11 mouse cellular contexts compared by ENCODE assay signal in the genomic region with DNA sequence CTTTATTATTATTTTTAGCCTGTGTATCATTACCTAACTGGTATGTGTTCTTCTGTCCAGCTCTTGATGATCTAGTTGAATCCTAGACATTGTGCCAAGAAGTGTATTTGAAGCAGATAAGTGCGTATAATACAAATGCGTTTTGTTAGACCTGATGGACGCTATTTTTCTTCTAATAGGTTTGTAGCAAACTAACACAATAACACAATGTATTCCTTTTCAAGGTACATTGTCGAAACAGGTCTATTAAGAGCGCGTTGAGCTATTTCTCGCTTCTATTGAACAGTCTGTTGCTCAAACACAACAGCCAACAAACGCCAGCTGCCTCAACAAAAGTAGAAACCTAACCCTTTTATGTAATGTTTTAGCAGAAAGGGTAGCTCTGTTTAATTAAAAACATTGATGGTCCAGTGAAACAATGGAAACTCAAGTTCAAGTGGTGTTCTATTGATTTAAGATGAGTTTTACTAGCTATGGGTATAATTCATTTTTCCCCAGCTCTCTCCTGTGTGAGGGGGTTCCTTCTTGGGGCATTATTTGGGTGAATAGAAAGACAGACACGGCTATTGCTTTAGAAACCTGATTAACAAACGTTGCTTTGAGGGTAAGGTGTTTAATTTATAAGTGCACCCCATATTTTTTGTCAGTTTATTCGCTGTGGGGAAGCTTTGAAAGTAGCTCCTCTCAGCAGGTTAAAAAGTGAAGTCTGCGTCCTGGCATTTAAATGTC. TPM values are rescaled to one million over a fixed set of nuclear protein-coding genes. Genes with fewer than 3 reads are reported as not detected.
DNase-seq lines count a peak whose midpoint lies in the region; ATAC-seq and TF ChIP-seq lines count a peak whose summit lies in the region.
"Had no signal": no experiment of that assay in that cellular context is flagged by ENCODE, and none has a peak within 500 bp of the region (broad histone marks: within the 10 kb centered on the region; RNA-seq: fewer than 3 reads in every experiment).

No protein-coding gene starts in this region.

- H3K9me3 ChIP-seq in kidney, postnatal 0 days (replicated peaks; ENCODE audit: low read length) = no peaks in the 10 kb centered on the region
- peaks cover 3% of the 10 kb centered on the region; the same call in 1 of the 2 replicates for H3K9me3 ChIP-seq in kidney, embryonic 16.5 days (ENCODE audit: low read length)
- no peaks in the 10 kb centered on the region for H3K9me3 ChIP-seq in embryonic facial prominence, embryonic 10.5 days
- H3K9me3 ChIP-seq in hindbrain, embryonic 16.5 days (ENCODE audit: control insufficient read depth, low read length) = no peaks in the 10 kb centered on the region; the same call in 1 of the 2 replicates
- H3K9me3 ChIP-seq in neural tube, embryonic 14.5 days (ENCODE audit: control insufficient read depth, low read length) = no peaks in the 10 kb centered on the region

- ATAC-seq in kidney, postnatal 0 days (replicated peaks; ENCODE audit: low FRiP score, low read depth) = no peak
- ATAC-seq in kidney, embryonic 16.5 days (ENCODE audit: low FRiP score, low TSS enrichment) = no peak
- no peak for ATAC-seq in hindbrain, embryonic 16.5 days
- no peak for ATAC-seq in neural tube, embryonic 14.5 days (ENCODE audit: low read depth)

- 3% methylated on average over 12 of the region's 12 CpGs for WGBS in kidney, postnatal 0 days
- 4% methylated on average over 12 of the region's 12 CpGs for WGBS in kidney, embryonic 16.5 days
- WGBS in embryonic facial prominence, embryonic 10.5 days = 4% methylated on average over 12 of the region's 12 CpGs
- 4% methylated on average over 12 of the region's 12 CpGs for WGBS in hindbrain, embryonic 16.5 days
- WGBS in neural tube, embryonic 14.5 days = 2% methylated on average over 12 of the region's 12 CpGs

- H3K27me3 ChIP-seq in kidney, postnatal 0 days (ENCODE audit: insufficient read depth, low read length) = peaks cover 52% of the 10 kb centered on the region
- H3K27me3 ChIP-seq in kidney, embryonic 16.5 days (ENCODE audit: insufficient read depth, low read length) = peaks cover 71% of the 10 kb centered on the region
- H3K27me3 ChIP-seq in embryonic facial prominence, embryonic 10.5 days (replicated peaks; ENCODE audit: low read depth, poor library complexity, severe bottlenecking) = peaks cover 92% of the 10 kb centered on the region
- H3K27me3 ChIP-seq in hindbrain, embryonic 16.5 days (replicated peaks; ENCODE audit: control insufficient read depth, insufficient read depth, low read length) = peaks cover 22% of the 10 kb centered on the region
- H3K27me3 ChIP-seq in neural tube, embryonic 14.5 days (ENCODE audit: control insufficient read depth, insufficient read depth, low read length) = peaks cover 36% of the 10 kb centered on the region

- peak; percentile 36 for DNase-seq in kidney, postnatal 0 days (ENCODE audit: low spot score)
- DNase-seq in embryonic facial prominence, embryonic 10.5 days (ENCODE audit: low spot score) = no peak
- DNase-seq in thymus, postnatal 25 days = no peak
- no peak for DNase-seq in left cerebral cortex, adult 8-10 months (ENCODE audit: low spot score in 2 of 2)
- no peak for DNase-seq in urinary bladder, adult 2 months (ENCODE audit: low spot score)
- DNase-seq: lung, adult 2 months; right cerebral cortex, postnatal 25 days had no signal

- H3K4me3 ChIP-seq in kidney, postnatal 0 days (replicated peaks; ENCODE audit: low read depth, low read length) = no peak overlapping the region
- no peak overlapping the region for H3K4me3 ChIP-seq in kidney, embryonic 16.5 days (ENCODE audit: low read length)
- peak overlapping the region; percentile 53 for H3K4me3 ChIP-seq in embryonic facial prominence, embryonic 10.5 days
- no peak overlapping the region; the same call in 1 of the 2 replicates for H3K4me3 ChIP-seq in hindbrain, embryonic 16.5 days (ENCODE audit: low read length)
- no peak overlapping the region for H3K4me3 ChIP-seq in neural tube, embryonic 14.5 days (ENCODE audit: low read depth, low read length)

- H3K4me1 ChIP-seq in kidney, postnatal 0 days (replicated peaks; ENCODE audit: insufficient read depth, low read length) = peaks cover 4% of the 10 kb centered on the region; the same call in 1 of the 2 replicates
- peaks cover 4% of the 10 kb centered on the region; the same call in 1 of the 2 replicates for H3K4me1 ChIP-seq in kidney, embryonic 16.5 days (ENCODE audit: insufficient read depth, low read length)
- H3K4me1 ChIP-seq in embryonic facial prominence, embryonic 10.5 days = peaks cover 16% of the 10 kb centered on the region
- peaks cover 3% of the 10 kb centered on the region; the same call in 1 of the 2 replicates for H3K4me1 ChIP-seq in hindbrain, embryonic 16.5 days (ENCODE audit: control insufficient read depth, insufficient read depth, low read depth, low read length)
- H3K4me1 ChIP-seq in neural tube, embryonic 14.5 days (ENCODE audit: control insufficient read depth, insufficient read depth, low read length) = no peaks in the 10 kb centered on the region

- H3K36me3 ChIP-seq in kidney, postnatal 0 days (ENCODE audit: insufficient read depth, low read length) = no peaks in the 10 kb centered on the region
- H3K36me3 ChIP-seq in kidney, embryonic 16.5 days (ENCODE audit: insufficient read depth, low read length) = no peaks in the 10 kb centered on the region
- H3K36me3 ChIP-seq in embryonic facial prominence, embryonic 10.5 days (replicated peaks) = no peaks in the 10 kb centered on the region
- H3K36me3 ChIP-seq in hindbrain, embryonic 16.5 days (ENCODE audit: control insufficient read depth, insufficient read depth, low read length) = no peaks in the 10 kb centered on the region
- H3K36me3 ChIP-seq in neural tube, embryonic 14.5 days (ENCODE audit: control insufficient read depth, insufficient read depth, low read length) = no peaks in the 10 kb centered on the region

- H3K27ac ChIP-seq in kidney, postnatal 0 days = no peak overlapping the region
- H3K27ac ChIP-seq in kidney, embryonic 16.5 days (ENCODE audit: low read length) = no peak overlapping the region
- H3K27ac ChIP-seq in embryonic facial prominence, embryonic 10.5 days (replicated peaks) = no peak overlapping the region
- H3K27ac ChIP-seq in hindbrain, embryonic 16.5 days (ENCODE audit: low read depth, low read length) = peak overlapping the region; percentile 81; the same call in 1 of the 2 replicates
- no peak overlapping the region for H3K27ac ChIP-seq in neural tube, embryonic 14.5 days (ENCODE audit: low read depth, low read length)

- H3K9ac ChIP-seq in kidney, postnatal 0 days (ENCODE audit: low read depth, low read length) = no peak overlapping the region
- H3K9ac ChIP-seq in kidney, embryonic 16.5 days (replicated peaks; ENCODE audit: low read length) = no peak overlapping the region
- no peak overlapping the region for H3K9ac ChIP-seq in hindbrain, embryonic 16.5 days (ENCODE audit: low read depth, low read length)
- H3K9ac ChIP-seq in neural tube, embryonic 14.5 days (replicated peaks; ENCODE audit: low read depth, low read length) = no peak overlapping the region

- no peak overlapping the region for H3K4me2 ChIP-seq in kidney, postnatal 0 days (ENCODE audit: low read length)
- H3K4me2 ChIP-seq in kidney, embryonic 16.5 days (replicated peaks; ENCODE audit: low read depth, low read length) = no peak overlapping the region
- H3K4me2 ChIP-seq in hindbrain, embryonic 16.5 days (ENCODE audit: low read length) = peak overlapping the region; percentile 56
- H3K4me2 ChIP-seq in neural tube, embryonic 14.5 days (ENCODE audit: low read depth, low read length) = peak overlapping the region; percentile 41; the same call in 1 of the 2 replicates

- TF ChIP-seq CTCF in kidney, postnatal 0 days (IDR thresholded peaks at IDR 0.05; ENCODE audit: low read depth) = no peak

RNA-seq across cellular contexts. Expression of a gene that starts 0.5 kb away (rescaled TPM):
- not detected in 2 replicates for polyA plus RNA-seq in kidney, postnatal 0 days (2015; fragmentation: Nextera tagmentation; extraction: Ambion mirVana)
- not detected in 2 replicates for polyA plus RNA-seq in kidney, embryonic 16.5 days (2015; fragmentation: Nextera tagmentation; extraction: Ambion mirVana)
- polyA plus RNA-seq in embryonic facial prominence, embryonic 10.5 days (2016; fragmentation: Nextera tagmentation; extraction: Ambion mirVana) = 0.31 TPM in 1 of 2 replicates, not detected in the other
- 0.80 and 0.84 TPM in 2 replicates for polyA plus RNA-seq in hindbrain, embryonic 16.5 days (2015; fragmentation: Nextera tagmentation; extraction: Ambion mirVana)
- polyA plus RNA-seq in neural tube, embryonic 14.5 days (2014; fragmentation: Nextera tagmentation; extraction: Ambion mirVana) = 0.35 and 0.45 TPM in 2 replicates
- not detected for total RNA-seq in left cerebral cortex, adult 8-10 months (2022)
- polyA plus RNA-seq in urinary bladder, adult 2 months (2012; rRNA removed) = not detected in 2 replicates
- polyA plus RNA-seq: heart, embryonic 16.5 days; lung, adult 2 months had no signal

RNA-seq across cellular contexts. Expression of a gene that starts 14.6 kb away (rescaled TPM):
- polyA plus RNA-seq in kidney, postnatal 0 days (2015; fragmentation: Nextera tagmentation; extraction: Ambion mirVana) = not detected in 2 replicates
- not detected in 2 replicates for polyA plus RNA-seq in kidney, embryonic 16.5 days (2015; fragmentation: Nextera tagmentation; extraction: Ambion mirVana)
- polyA plus RNA-seq in embryonic facial prominence, embryonic 10.5 days (2016; fragmentation: Nextera tagmentation; extraction: Ambion mirVana) = 2.2 and 2.4 TPM in 2 replicates
- polyA plus RNA-seq in hindbrain, embryonic 16.5 days (2015; fragmentation: Nextera tagmentation; extraction: Ambion mirVana) = 7.3 and 7.8 TPM in 2 replicates
- polyA plus RNA-seq in neural tube, embryonic 14.5 days (2014; fragmentation: Nextera tagmentation; extraction: Ambion mirVana) = 6.5 and 9.4 TPM in 2 replicates
- total RNA-seq in left cerebral cortex, adult 8-10 months (2022) = 10 to 100 TPM; 20.3 to 25.7 (median 21.7) TPM
- polyA plus RNA-seq in urinary bladder, adult 2 months (2012; rRNA removed) = 0.07 TPM in 1 of 2 replicates, not detected in the other
- polyA plus RNA-seq: heart, embryonic 16.5 days; lung, adult 2 months had no signal

RNA-seq across cellular contexts. Expression of a gene that starts 24.4 kb away (rescaled TPM):
- polyA plus RNA-seq in kidney, postnatal 0 days (2015; fragmentation: Nextera tagmentation; extraction: Ambion mirVana) = 0.06 and 0.11 TPM in 2 replicates
- 0.06 and 0.14 TPM in 2 replicates for polyA plus RNA-seq in kidney, embryonic 16.5 days (2015; fragmentation: Nextera tagmentation; extraction: Ambion mirVana)
- 6.2 and 6.9 TPM in 2 replicates for polyA plus RNA-seq in embryonic facial prominence, embryonic 10.5 days (2016; fragmentation: Nextera tagmentation; extraction: Ambion mirVana)
- polyA plus RNA-seq in hindbrain, embryonic 16.5 days (2015; fragmentation: Nextera tagmentation; extraction: Ambion mirVana) = 14.9 and 15.2 TPM in 2 replicates
- polyA plus RNA-seq in neural tube, embryonic 14.5 days (2014; fragmentation: Nextera tagmentation; extraction: Ambion mirVana) = 7.8 and 7.9 TPM in 2 replicates
- 1 to 10 TPM; 2.2 to 6.1 (median 3.5) TPM for total RNA-seq in left cerebral cortex, adult 8-10 months (2022)
- not detected in 2 replicates for polyA plus RNA-seq in urinary bladder, adult 2 months (2012; rRNA removed)
- polyA plus RNA-seq: heart, embryonic 16.5 days; lung, adult 2 months had no signal

RNA-seq across cellular contexts. Expression of a gene that starts 38.9 kb away (rescaled TPM):
- polyA plus RNA-seq in kidney, postnatal 0 days (2015; fragmentation: Nextera tagmentation; extraction: Ambion mirVana) = not detected in 2 replicates
- polyA plus RNA-seq in kidney, embryonic 16.5 days (2015; fragmentation: Nextera tagmentation; extraction: Ambion mirVana) = not detected in 2 replicates
- 0.50 and 0.56 TPM in 2 replicates for polyA plus RNA-seq in embryonic facial prominence, embryonic 10.5 days (2016; fragmentation: Nextera tagmentation; extraction: Ambion mirVana)
- 1.8 and 2.1 TPM in 2 replicates for polyA plus RNA-seq in hindbrain, embryonic 16.5 days (2015; fragmentation: Nextera tagmentation; extraction: Ambion mirVana)
- polyA plus RNA-seq in neural tube, embryonic 14.5 days (2014; fragmentation: Nextera tagmentation; extraction: Ambion mirVana) = 0.27 and 0.81 TPM in 2 replicates
- under 1 TPM in 3 of 4 experiments, not detected in 1; 0.19 to 0.59 (median 0.41) TPM for total RNA-seq in left cerebral cortex, adult 8-10 months (2022)
- polyA plus RNA-seq in urinary bladder, adult 2 months (2012; rRNA removed) = not detected in 2 replicates
- polyA plus RNA-seq: heart, embryonic 16.5 days; lung, adult 2 months had no signal

RNA-seq across cellular contexts. Expression of a gene that starts 44.3 kb away (rescaled TPM):
- polyA plus RNA-seq in kidney, postnatal 0 days (2015; fragmentation: Nextera tagmentation; extraction: Ambion mirVana) = 36.0 and 42.1 TPM in 2 replicates
- polyA plus RNA-seq in kidney, embryonic 16.5 days (2015; fragmentation: Nextera tagmentation; extraction: Ambion mirVana) = 29.7 and 30.7 TPM in 2 replicates
- polyA plus RNA-seq in embryonic facial prominence, embryonic 10.5 days (2016; fragmentation: Nextera tagmentation; extraction: Ambion mirVana) = 29.1 and 32.8 TPM in 2 replicates
- polyA plus RNA-seq in hindbrain, embryonic 16.5 days (2015; fragmentation: Nextera tagmentation; extraction: Ambion mirVana) = 31.1 and 33.3 TPM in 2 replicates
- 27.7 and 29.4 TPM in 2 replicates for polyA plus RNA-seq in neural tube, embryonic 14.5 days (2014; fragmentation: Nextera tagmentation; extraction: Ambion mirVana)
- total RNA-seq in left cerebral cortex, adult 8-10 months (2022) = 10 to 100 TPM; 35.3 to 45.7 (median 40.5) TPM
- polyA plus RNA-seq in urinary bladder, adult 2 months (2012; rRNA removed) = 27.3 and 28.3 TPM in 2 replicates

Comparison
In these comparisons a context has a peak if more than half of its experiments do, and no peak if none do; other contexts are left out.
1. H3K4me2 ChIP-seq: peak in hindbrain, embryonic 16.5 days (single experiment) and neural tube, embryonic 14.5 days (single experiment); none in kidney, postnatal 0 days (single experiment) and kidney, embryonic 16.5 days (single experiment).